In genomic region chr3:85592640-85593252, GRCm38 (mm10) we compare ENCODE assay signal across 24 mouse cellular contexts. TPM values are rescaled to one million over a fixed set of nuclear protein-coding genes. Genes with fewer than 3 reads are reported as not detected.
A peak's percentile ranks its signal among the peaks of the same experiment; 100 is the strongest.
DNase-seq lines count a peak whose midpoint lies in the region; ATAC-seq and TF ChIP-seq lines count a peak whose summit lies in the region.
"Had no signal": no experiment of that assay in that cellular context is flagged by ENCODE, and none has a peak within 500 bp of the region (broad histone marks: within the 10 kb centered on the region; RNA-seq: fewer than 3 reads in every experiment).

No protein-coding gene starts in this region.

- H3K36me3 ChIP-seq in heart, embryonic 16.5 days (ENCODE audit: control insufficient read depth, insufficient read depth) = no peaks in the 10 kb centered on the region
- peaks cover 36% of the 10 kb centered on the region for H3K36me3 ChIP-seq in G1E (replicated peaks)
- no peaks in the 10 kb centered on the region for H3K36me3 ChIP-seq in liver, embryonic 13.5 days
- H3K36me3 ChIP-seq: embryonic facial prominence, embryonic 13.5 days; forebrain, embryonic 12.5 days; limb, embryonic 13.5 days; midbrain, embryonic 13.5 days had no signal

- WGBS in heart, embryonic 16.5 days = 62% methylated on average over 5 of the region's 5 CpGs
- 57% methylated on average over 5 of the region's 5 CpGs for WGBS in liver, embryonic 13.5 days (ENCODE audit: insufficient replicate concordance)

- TF ChIP-seq CTCF in G1E (IDR thresholded peaks at IDR 0.05; ENCODE audit: low read depth, low read length) = no peak

- H3K4me1 ChIP-seq in heart, embryonic 16.5 days (ENCODE audit: control insufficient read depth, insufficient read depth, low read length) = peaks cover 25% of the 10 kb centered on the region
- H3K4me1 ChIP-seq in G1E (ENCODE audit: insufficient read depth, low read depth, low read length) = peaks cover 59% of the 10 kb centered on the region
- H3K4me1 ChIP-seq in liver, embryonic 13.5 days (replicated peaks) = peaks cover 39% of the 10 kb centered on the region
- H3K4me1 ChIP-seq: embryonic facial prominence, embryonic 13.5 days; forebrain, embryonic 12.5 days; limb, embryonic 13.5 days; midbrain, embryonic 13.5 days had no signal

- ATAC-seq in heart, embryonic 16.5 days (replicated peaks; ENCODE audit: extremely low read depth, insufficient read depth, low FRiP score) = no peak
- peak; percentile 38 for ATAC-seq in G1E (ENCODE audit: extremely low read depth, insufficient number of reproducible peaks, low FRiP score, poor library complexity, severe bottlenecking)
- ATAC-seq in liver, embryonic 13.5 days (ENCODE audit: low read depth) = no peak
- no peak for ATAC-seq in inflammation-experienced regulatory T-cells, adult 6 months
- ATAC-seq: intestine, embryonic 16.5 days; midbrain, embryonic 13.5 days had no signal

- DNase-seq in cerebellum, adult 9-10 months = peak; percentile 20
- DNase-seq in cerebellum, postnatal 10 days = no peak
- DNase-seq in heart, adult 8-10 months (ENCODE audit: low spot score) = no peak
- DNase-seq in G1E (ENCODE audit: low spot score) = peak; percentile 37
- DNase-seq in liver, embryonic 13.5 days = no peak
- DNase-seq in spleen, postnatal 36 days (ENCODE audit: low spot score in 2 of 2) = no peak
- DNase-seq: adrenal gland, postnatal 25 days; cerebellum, adult 18-20 months; cerebellum, postnatal 36 days; embryo, embryonic 11 days; kidney, adult 9 months; kidney, postnatal 14 days; layer of hippocampus, postnatal 36 days; lung, adult 2 months; lung, postnatal 14 days had no signal

- no peak overlapping the region for H3K4me2 ChIP-seq in heart, embryonic 16.5 days (ENCODE audit: low read depth, low read length)
- H3K4me2 ChIP-seq in liver, embryonic 13.5 days = no peak overlapping the region; the same call in 1 of the 2 replicates
- H3K4me2 ChIP-seq: embryonic facial prominence, embryonic 13.5 days; forebrain, embryonic 12.5 days; hindbrain, embryonic 14.5 days; limb, embryonic 13.5 days; midbrain, embryonic 13.5 days had no signal

- H3K9ac ChIP-seq in heart, embryonic 16.5 days (ENCODE audit: low read length) = no peak overlapping the region
- no peak overlapping the region for H3K9ac ChIP-seq in liver, embryonic 13.5 days
- H3K9ac ChIP-seq: embryonic facial prominence, embryonic 13.5 days; forebrain, embryonic 12.5 days; hindbrain, embryonic 14.5 days; limb, embryonic 13.5 days; midbrain, embryonic 13.5 days had no signal

- H3K9me3 ChIP-seq in heart, embryonic 16.5 days (replicated peaks; ENCODE audit: control insufficient read depth, low read length) = no peaks in the 10 kb centered on the region
- no peaks in the 10 kb centered on the region for H3K9me3 ChIP-seq in G1E (replicated peaks)
- H3K9me3 ChIP-seq in liver, embryonic 13.5 days (replicated peaks) = no peaks in the 10 kb centered on the region
- H3K9me3 ChIP-seq: embryonic facial prominence, embryonic 13.5 days; forebrain, embryonic 12.5 days; limb, embryonic 13.5 days; midbrain, embryonic 13.5 days had no signal

- no peaks in the 10 kb centered on the region for H3K27me3 ChIP-seq in heart, embryonic 16.5 days (ENCODE audit: control insufficient read depth, insufficient read depth, low read length)
- no peaks in the 10 kb centered on the region for H3K27me3 ChIP-seq in G1E (ENCODE audit: insufficient read depth, low read length)
- no peaks in the 10 kb centered on the region for H3K27me3 ChIP-seq in liver, embryonic 13.5 days
- H3K27me3 ChIP-seq: embryonic facial prominence, embryonic 13.5 days; forebrain, embryonic 12.5 days; limb, embryonic 13.5 days; midbrain, embryonic 13.5 days had no signal

- no peak overlapping the region for H3K4me3 ChIP-seq in heart, embryonic 16.5 days (ENCODE audit: low read length)
- no peak overlapping the region; the same call in 1 of the 2 replicates for H3K4me3 ChIP-seq in G1E (ENCODE audit: low read depth, low read length)
- H3K4me3 ChIP-seq in liver, embryonic 13.5 days (replicated peaks) = no peak overlapping the region
- H3K4me3 ChIP-seq: embryonic facial prominence, embryonic 13.5 days; erythroblast, embryonic 14.5 days; forebrain, embryonic 12.5 days; limb, embryonic 13.5 days; midbrain, embryonic 13.5 days had no signal

- peak overlapping the region; percentile 66 for H3K27ac ChIP-seq in heart, embryonic 16.5 days (ENCODE audit: low read length)
- peak overlapping the region; percentile 69 for H3K27ac ChIP-seq in liver, embryonic 13.5 days
- H3K27ac ChIP-seq: embryonic facial prominence, embryonic 13.5 days; forebrain, embryonic 12.5 days; hindbrain, embryonic 14.5 days; limb, embryonic 13.5 days; midbrain, embryonic 13.5 days had no signal

RNA-seq across cellular contexts. Expression of gene Gatb, which starts 18.8 kb away (rescaled TPM):
- 40.3 and 40.6 TPM in 2 replicates for polyA plus RNA-seq in heart, embryonic 16.5 days (2015; fragmentation: Nextera tagmentation; extraction: Ambion mirVana)
- 10 to 100 TPM; 50.0 to 58.3 (median 53.4) TPM for total RNA-seq in heart, adult 8-10 months (2022)
- total RNA-seq in G1E (2014; fragmentation: Nextera tagmentation) (22.4 and 23.3 TPM in 2 replicates), G1E (2017) (18.9 and 19.5 TPM in 2 replicates)
- polyA plus RNA-seq in G1E (2012) = 2.8 and 8.4 TPM in 2 replicates
- polyA plus RNA-seq in liver, embryonic 13.5 days (2015; fragmentation: Nextera tagmentation; extraction: Ambion mirVana) = 17.8 and 19.9 TPM in 2 replicates
- 10 to 100 TPM; 14.5 to 21.5 (median 18.3) TPM for polyA plus RNA-seq in inflammation-experienced regulatory T-cells, adult 6 months (2017; shearing (Covaris generic))

Comparison
In these comparisons a context has a peak if more than half of its experiments do, and no peak if none do; other contexts are left out.
1. DNase-seq: peak in cerebellum, adult 9-10 months (single experiment) and G1E (single experiment); none in cerebellum, postnatal 10 days (0 of 2), heart, adult 8-10 months (single experiment), liver, embryonic 13.5 days (single experiment) and spleen, postnatal 36 days (0 of 2).